Mouse (Mus musculus): Measurements from ENCODE around the gene Tspan1.
A peak's percentile ranks its signal among the peaks of the same experiment; 100 is the strongest.

Tspan1 gene

DNA sequence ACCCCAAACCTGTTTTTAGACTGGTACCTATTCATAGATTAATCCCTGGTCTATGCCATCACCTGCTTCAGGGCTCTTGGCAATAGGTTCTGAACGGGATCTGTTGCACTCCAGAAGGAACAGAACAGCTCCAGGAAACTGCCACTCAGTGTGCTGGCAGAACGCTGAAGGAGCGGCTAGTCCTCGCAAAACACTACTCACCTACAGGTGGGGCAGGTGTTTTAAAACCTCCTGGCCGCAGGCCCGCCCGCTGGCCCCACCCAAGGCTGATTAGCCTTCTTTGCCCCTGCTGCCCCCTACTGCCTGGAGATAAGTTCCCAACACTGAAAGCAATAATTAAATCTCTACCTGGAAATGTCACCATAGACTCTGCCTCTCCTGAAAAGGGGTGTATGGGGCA lies at the start of gene Tspan1:
Gene Tspan1 (minus strand): TSS at position 198 of the 400 bp plus-strand sequence.
- DNase-seq = peak; percentile 77

DNA sequence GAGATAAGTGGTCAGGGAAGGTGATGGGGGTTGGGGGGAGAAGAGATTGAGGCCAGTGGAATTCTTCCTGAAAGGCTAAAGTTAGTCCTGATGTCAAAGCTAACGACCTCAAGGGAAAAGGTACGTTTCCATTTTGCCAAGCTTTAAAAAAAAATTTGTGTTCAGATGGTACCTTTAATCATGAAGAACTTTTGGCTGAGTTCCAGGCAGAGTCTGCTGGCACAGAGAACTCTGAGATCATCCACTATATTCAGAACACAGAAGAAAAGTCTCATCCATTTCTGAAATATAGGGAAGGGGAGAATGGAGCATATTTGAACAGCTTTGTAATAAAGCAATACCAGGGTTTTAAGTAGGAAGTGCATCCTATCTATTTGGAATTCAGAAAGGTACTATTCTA lies 49.6 kb upstream of the Tspan1 start:
- no peak for DNase-seq

DNA sequence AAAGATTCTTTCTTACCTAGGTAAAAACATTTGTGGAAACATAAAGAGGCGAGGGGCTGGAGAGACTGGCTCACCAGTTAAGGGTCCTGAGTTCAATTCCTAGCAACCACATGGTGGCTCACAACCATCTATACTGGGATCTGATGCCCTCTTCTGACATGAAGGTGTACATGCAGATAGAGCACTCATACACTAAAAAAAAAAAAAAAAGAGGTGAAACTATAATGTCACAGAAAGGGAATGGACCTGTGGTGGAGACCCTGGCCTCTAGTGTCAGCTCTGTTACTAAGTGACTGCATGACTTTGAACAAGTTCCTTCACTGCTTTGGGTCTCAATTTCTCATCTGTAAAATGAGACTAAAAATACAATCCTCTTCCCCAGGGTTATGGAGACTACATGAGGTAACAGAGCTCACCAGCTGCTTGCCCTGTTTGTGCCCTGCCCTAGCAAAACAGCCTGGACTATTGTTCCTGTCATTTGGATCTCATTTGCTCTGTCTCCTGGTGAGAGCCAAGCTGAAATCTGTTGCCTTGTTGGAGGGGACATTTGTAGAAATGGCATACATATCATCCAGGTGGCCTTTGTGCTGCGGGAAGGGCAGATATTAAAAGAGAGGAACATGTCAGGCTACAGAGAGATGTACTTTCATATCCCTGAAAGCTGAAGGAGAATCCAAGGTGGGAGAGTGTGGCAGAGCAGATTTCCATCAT lies 48.6 kb upstream of the Tspan1 start:
- no peak for DNase-seq

DNA sequence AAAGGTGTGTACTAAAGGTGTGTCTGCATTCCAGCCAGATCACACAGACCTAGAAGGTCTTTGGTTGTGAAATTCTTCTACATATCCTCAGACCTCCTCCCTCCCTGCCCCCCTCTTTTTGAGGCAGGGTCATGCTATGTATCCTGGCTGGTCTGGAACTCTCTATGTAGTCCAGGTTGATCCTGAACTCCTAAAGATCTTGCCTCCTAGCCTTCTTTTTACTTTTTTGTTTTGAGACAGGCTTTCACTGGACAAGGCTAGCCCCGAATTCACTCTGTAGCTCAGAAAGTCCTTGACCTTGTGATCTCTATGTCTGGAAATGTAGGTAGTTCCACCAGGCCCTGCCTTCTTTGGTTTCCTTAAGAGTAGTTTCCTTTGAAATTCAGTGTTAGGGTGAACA lies 41.5 kb upstream of the Tspan1 start:
- no peak for DNase-seq

DNA sequence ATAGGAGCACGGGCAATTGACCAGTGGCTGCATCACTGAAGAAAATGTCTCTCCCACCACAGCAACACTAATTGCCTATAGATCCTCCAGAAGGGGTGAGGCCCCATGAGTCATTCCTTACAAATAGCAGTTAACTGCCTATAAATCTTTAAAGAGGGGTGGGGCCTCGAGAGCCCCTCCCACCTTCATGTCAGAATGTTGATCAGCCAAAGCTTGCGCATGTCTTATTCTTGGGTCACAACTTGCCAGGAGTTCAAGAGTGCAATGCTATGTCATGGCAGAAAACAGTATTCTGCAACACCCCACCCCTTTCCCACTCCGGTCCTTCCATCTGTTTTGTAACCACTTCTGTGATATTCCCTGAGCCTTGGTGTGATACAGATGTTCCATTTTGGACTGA lies 39.1 kb upstream of the Tspan1 start:
- no peak for DNase-seq

DNA sequence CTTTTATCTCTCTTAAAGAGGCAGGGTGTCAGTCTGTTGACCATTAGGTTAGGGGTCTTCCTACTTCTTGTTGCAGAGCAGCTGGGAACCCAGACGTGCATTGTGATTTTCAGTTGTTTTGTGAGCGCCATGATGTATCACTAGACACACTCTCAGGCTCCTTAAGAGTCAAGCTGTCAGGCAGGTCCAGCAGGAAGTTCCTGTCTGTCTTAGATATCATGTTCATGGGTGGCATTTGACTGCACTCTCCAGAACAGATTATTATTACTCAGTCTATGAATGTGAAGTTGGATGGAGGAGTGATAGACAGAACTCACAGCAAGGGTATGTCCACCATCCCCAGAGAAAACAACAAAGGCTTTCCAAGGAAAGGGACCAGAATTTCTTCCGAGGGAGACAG lies 37.0 kb upstream of the Tspan1 start:
- no peak for DNase-seq

DNA sequence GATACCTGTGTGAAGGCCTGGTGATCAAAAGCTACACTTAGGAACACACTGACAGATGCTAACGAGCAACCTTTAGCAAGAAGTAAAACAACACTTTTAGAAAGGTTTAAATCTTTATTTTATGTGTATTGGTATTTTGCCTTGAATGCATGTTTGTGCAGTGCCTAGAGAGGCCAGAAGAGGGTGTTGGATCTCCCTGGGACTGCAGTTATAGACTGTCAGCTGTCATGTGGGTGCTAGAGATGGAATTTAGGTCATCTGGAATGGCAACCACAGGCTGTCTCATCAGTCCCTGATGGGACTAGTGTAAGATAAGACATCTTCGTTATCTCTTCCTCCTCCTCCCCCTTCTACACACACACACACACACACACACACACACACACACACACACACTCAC lies 31.0 kb upstream of the Tspan1 start:
- DNase-seq = no peak

DNA sequence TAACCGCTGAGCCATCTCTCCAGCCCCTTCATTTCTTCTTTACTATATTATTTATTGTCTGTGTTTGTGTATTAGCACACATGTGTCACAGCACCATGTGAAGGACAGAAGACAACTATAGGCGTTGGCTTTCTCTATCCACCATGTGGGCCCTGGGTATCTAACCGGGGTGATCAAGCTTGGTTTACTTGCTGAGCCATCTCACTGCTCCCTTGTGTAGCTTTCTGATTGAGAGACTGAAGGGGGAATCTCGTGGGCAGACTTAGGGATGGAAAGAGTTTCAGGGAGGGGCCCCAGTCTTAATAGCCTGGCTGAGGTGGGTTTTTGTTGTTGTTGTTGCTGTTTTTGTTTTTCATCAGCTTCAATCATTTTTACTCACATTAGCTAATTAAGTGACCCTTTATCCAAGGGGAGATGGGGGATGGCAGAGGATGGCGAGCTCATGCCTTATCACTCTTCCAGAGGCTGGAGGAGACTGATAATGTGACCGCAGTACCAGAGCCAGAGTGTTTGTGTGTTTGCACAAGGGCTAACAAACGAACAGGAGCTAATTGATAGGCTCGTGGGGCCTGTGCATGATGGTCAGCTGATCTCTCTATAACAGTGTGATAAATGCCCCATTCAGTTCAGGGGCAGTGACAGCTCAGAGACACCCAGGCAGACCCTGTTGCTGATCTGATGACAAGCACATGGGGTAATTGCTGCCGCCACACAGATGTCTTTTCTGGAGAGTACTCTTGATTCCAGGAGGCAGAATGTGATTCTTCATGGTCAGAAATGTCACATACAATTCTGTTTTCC lies 26.4 kb upstream of the Tspan1 start:
- DNase-seq = no peak

DNA sequence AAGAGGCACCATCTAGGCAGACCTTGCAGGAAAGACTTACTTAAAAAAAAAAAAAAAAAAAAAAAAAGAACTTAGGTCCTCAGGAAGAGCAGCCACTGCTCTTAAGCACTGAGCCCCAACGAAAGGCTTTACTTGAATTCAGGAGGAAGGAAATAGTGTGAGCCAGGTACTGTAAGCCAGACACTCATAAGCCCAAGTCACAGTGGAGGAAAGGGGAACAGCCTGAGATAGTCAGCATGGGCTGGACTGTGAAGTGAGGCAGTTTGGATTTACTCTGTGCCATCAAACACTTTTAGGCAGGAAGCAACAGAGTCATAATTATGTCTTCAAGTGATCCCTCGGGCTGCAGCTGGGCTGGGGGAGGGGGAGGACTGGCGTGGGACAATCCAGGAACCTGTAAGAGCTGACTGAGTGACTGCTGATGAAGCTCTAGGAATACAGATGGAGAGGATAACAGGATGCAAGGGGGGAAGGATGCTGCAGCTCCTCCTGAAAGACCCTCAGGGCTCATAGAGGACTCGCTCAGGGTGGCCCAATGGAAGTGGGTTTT lies 25.0 kb upstream of the Tspan1 start:
- DNase-seq = no peak

DNA sequence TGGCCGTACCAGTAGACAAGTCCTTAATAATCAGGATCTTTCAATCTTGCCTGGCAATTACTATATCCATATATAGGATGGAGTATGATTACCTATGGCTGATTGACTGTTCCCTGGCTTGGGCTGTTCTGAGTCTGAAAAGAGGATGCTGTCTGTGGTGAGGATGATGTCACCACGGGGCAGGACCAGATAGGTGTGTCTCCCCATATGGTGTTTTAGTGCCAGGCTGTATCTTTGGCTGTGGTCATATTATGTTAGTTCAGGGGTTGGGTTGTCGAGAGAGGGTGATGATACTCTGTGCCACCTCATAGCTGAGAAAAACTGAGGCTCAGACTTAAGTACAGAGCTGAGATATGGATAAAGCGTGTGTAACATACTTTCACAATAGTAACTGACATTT lies 17.7 kb upstream of the Tspan1 start:
- no peak for DNase-seq

DNA sequence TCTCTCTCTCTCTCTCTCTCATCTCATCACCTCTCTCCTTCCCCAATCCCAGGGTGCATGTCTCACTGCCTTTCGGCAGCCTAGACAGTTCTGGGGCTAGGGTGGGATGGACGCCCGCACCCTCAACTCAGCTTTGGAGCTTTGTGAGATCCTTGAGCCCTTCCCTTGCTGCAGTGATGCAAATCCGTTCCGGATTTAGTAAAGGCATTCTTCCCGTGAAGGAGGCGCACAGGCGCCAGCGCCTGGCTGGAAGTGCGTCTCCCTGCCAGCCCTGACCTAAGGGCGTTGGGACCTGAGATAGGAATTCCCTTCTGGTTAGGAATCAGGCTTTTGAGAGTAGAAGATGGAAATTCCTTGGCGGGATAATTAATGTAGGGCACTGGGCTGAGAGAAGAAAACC lies 15.3 kb upstream of the Tspan1 start:
- peak; percentile 47 for DNase-seq

DNA sequence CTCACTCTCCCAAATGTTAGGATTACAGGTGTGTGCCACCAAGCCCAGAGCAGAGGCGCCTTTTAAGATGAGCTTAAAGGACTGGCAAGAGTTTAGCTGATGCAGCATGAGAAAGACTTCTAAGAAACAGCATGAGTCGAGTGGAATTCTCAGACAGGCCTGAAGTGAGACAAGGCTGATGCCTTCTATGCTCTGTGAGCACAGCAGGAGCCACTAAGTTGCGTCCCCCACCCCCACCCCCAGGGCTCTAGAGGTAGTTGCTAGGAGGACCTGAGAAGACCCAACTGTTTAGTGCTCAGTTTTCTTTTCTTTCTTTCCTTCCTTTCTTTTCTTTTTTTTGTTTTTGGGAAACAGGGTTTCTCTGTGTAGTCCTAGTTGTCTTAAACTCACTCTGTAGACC lies 14.7 kb upstream of the Tspan1 start:
- no peak for DNase-seq

DNA sequence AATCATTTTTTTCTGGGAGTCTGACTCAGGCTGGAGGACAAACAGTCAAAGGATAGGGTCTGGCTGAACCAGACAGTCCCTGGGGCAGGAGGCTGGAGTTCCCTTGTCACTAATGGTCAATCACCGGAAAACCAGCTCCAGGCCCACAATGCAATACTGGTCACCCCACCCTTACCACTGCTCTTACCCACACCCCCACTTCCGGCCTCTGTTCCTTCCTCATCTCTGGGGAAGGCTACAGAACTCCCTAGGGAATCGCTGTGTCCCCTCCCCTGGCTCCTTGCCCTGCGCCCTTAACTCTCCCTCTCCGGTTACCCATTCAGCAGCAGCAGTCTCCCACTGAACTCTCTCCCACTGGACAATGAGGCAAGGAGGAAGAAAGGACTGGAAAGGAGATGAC lies 9.7 kb upstream of the Tspan1 start:
- DNase-seq = peak; percentile 84

DNA sequence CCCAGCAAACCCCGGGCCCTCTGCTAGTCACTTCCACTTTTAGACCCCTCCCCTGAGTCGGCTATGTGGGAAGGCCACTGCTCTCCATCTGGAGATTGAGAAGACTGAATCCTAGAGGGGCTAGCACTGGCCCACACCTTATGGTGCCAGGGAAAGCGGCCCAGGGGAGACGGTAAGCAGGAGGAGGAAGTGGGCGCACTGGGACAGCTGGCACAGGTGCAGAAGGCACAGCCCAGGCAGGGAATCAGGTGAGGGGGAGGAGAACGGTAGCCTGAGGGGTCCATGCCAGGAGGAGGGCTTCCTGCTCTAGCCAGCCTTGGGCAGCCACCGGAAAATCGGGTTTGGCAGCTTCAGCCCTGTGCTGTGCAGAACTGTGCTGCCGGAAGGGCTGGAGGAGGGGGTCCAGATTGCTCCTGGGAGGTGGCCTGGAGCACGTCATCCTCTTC lies 9.2 kb upstream of the Tspan1 start:
- DNase-seq = peak; percentile 84

DNA sequence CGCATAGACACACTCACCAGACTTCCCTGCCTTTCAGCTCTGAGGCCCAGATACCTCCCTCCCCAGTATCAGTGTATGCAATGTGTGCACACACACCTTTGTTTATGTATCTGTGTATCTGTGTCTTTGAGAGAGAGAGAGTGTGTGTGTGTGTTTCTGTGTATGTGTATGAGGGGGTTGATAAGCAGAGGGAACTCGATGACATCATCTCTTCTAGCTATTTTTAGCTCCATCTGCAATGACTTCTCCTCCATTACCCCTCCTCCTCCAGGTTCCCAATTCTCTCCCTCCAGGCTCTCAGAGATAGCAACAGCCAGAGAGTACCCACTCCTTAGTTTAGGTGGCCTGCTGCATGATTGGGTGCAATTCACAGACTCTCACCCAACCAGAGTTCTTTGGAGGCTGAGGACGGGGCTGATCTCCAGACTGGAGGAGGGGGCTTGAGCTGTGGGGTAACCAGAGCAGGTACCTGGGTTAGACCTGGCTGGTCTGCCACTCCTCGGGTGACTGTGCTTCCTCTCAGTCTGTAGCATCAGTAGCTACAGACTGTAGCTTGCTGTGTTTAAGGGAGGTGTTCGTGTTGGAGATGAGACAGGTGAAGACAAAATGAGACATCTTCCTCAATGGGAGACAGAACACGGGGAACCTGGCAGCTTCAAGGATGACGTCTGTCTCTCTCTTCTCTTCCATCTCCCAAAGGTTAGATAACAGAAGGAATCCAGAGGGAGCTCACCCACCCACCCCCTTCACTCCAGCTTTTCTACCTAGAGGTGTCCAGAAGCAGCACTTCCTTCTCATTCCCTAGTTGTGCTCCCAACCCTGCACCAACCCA lies 8.5 kb upstream of the Tspan1 start:
- no peak for DNase-seq

DNA sequence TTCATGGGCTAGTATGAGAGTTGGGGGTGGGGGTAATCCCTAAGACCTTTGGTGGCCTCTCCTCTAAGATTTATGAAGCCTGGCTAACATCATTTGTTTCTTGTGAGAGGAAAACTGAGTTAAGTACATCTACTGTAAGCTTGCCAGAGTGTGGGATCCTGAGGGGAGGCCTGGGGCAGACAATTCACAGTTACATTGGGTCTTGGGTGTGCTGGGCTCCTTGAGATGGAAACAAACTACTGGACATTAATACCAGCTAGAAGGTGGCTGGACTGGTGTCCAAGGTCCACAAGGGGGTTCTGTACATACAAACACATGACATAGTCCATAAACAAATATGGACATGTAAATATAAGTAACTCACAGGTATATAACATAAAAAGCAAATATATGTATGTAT lies 7.7 kb upstream of the Tspan1 start:
- no peak for DNase-seq

DNA sequence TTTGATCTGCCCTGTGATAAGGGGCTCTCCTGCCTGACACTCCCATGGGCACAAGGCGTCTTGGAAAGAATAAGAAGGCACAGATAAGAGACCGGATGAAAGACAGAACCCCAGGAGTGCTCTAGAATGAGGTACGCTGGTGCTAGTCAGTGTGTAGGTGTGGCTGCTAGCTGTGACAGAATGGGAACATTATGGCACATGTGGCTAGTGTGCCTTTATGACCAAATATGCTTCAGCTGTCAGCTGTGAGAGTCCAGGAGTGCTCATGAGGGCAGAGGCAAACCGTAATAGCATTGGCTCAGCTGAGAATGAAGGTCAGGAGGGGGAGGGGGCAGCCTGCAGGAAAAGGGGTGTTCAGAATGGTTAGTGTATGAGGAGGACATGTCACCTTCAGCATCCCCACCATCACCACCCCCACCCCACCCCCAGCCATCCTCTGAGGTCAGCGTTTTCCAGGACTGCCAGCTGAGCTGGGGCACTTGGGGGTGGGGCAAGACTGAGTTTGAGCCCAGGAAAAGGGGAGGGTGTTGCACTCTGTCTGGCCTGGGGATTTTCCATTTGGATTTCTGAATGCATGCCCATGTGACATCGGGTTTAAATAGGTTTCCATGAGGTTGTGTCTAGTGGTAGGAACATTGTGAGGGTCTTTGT lies 7.2 kb upstream of the Tspan1 start:
- peak; percentile 39 for DNase-seq

DNA sequence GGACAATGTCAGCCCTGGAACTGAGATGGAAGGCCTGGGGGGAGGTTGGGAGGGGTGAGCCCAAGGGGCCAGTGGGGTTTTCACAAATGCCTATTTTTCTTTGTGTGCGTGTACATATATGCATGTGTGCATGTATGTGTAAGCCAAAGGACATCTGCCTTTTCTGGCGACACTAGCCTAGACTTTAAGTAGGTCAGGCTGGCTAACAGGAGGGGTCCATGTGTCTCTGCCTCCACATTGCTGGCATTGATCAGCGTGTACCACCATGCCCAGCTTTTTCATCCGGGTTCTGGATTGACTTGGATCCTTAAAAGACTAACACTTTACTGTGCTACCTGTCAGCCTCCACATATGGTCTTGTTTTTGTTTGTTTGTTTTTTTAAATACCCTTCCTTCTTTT lies 6.4 kb upstream of the Tspan1 start:
- no peak for DNase-seq

DNA sequence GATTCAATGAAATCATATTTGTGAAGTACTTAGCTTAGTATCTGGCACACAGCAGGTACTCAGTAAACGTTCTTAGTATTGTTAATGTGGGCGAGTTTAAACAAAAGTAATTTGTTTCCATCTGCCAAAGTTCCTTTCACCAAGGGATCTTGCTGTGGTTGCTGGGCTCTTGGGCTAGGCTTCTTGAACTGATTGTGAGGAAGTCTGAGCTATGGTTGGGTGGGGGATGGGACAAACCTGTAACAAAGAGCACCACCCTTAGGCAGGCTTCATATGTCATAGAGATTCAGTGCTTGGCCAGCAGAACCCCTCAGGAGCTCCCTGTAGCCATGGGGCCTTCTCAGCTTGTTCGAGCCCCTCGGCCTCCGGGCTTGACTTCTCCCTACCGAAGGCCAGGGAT lies 5.7 kb upstream of the Tspan1 start, which contains the start of the genes 1700042G07Rik and Gm49337:
Gene 1700042G07Rik (plus strand): TSS at position 301 of the 400 bp plus-strand sequence.
Gene Gm49337 (plus strand): TSS at position 313 of the 400 bp plus-strand sequence.
- DNase-seq = no peak

DNA sequence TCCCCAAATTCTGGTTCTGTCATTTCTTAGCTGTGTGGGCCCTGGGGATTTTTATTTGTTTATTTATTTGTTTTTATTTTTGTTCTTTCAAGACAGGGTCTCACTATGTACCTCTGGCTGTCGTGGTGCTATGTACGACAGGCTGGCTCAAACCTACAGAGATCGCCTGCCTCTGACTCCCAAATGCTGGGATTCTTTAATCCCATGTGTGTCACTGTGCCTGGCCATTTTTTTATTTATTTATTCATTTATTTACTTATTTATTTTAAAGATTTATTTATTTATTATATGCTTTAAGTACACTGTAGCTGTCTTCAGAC lies 1.9 kb upstream of the Tspan1 start:
- DNase-seq = no peak

DNA sequence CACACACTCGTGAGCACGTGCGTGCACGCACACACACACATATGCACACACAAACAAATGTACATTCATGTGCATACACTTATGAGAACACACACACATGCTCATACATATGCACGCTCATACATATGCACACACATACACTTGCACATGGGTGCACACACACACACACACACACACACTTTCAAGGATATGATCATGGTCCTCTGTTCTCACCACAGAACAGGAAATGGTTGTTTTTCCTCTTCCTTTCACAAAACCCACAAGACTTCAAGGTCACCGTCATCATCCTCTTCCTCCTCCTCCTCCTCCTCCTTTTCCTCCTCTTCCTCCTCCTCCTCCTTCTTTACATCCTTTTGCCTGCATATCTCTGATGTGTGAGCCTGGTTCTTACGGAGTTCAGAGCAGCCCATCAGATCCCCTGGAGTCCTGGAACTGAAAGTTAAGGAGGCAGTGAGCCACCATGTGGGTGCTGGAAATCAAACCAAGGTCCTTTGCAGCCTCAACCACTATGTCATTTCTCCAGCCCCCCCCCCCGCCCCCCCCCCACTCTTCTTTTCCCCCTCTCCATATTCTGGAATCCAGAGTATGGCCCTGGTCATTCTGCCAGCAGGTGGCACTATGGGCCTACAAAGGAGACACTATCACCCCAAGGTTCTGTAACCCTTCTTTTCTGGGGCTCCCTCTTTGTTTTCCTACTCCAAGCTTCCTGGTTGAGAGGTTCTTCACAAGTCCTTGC lies 1.4 kb upstream of the Tspan1 start:
- peak; percentile 88 for DNase-seq

Data from lung, postnatal 14 days (tissue).